Mouse (Mus musculus) lung, embryonic 16.5 days (tissue): ENCODE measurements around the gene Nop56. TPM values are rescaled to one million over a fixed set of nuclear protein-coding genes. Genes with fewer than 3 reads are reported as not detected.

ENCODE experiments used
- ATAC-seq: fragments of 200-750 bp; cut with Nextera tagmentation; 2 replicates; pipeline ENCODE4 v1.8.0; 2017; ENCODE audit warnings: low read depth, mild to moderate bottlenecking, moderate library complexity
- H3K27ac ChIP-seq: fragments of 300-500 bp; sonication (generic); 2 replicates; pipeline ENCODE4 v1.5.1; 2014; ENCODE audit warnings: mild to moderate bottlenecking, control low read depth, low read length
- H3K27me3 ChIP-seq: fragments of 300-500 bp; sonication (generic); 2 replicates; pipeline ENCODE4 v1.6.1; 2014; ENCODE audit warnings: low read depth, low read length, mixed read lengths; ENCODE audit not compliant: control insufficient read depth, insufficient read depth
- H3K36me3 ChIP-seq: fragments of 300-500 bp; sonication (generic); 2 replicates; pipeline ENCODE4 v1.6.1; 2014; ENCODE audit warnings: low read length; ENCODE audit not compliant: control insufficient read depth, insufficient read depth
- H3K4me1 ChIP-seq: fragments of 300-500 bp; sonication (generic); replicated peaks from 2 replicates; pipeline ENCODE4 v1.6.1; 2014; ENCODE audit warnings: low read length, mixed read lengths; ENCODE audit not compliant: control insufficient read depth, insufficient read depth
- H3K4me2 ChIP-seq: fragments of 300-500 bp; sonication (generic); 2 replicates; pipeline ENCODE4 v1.6.1; 2014; ENCODE audit warnings: low read depth, low read length, control low read depth
- H3K4me3 ChIP-seq: fragments of 300-500 bp; sonication (generic); 2 replicates; pipeline ENCODE4 v1.5.1; 2014; ENCODE audit warnings: mild to moderate bottlenecking, low read length, control low read depth
- H3K9ac ChIP-seq: fragments of 300-500 bp; sonication (generic); 2 replicates; pipeline ENCODE4 v1.6.1; 2014; ENCODE audit warnings: low read length, control low read depth
- H3K9me3 ChIP-seq: fragments of 300-500 bp; sonication (generic); 2 replicates; pipeline ENCODE4 v1.6.1; 2016; ENCODE audit warnings: low read length; ENCODE audit not compliant: control insufficient read depth
- WGBS: fragments of 180-500 bp; shearing (Covaris S2); extraction: QIAGEN DNeasy Blood & Tissue Kit; methylation state at CpG from one replicate; pipeline ENCODE4 v1.1.7; 2014; 5-methylcytosine and 5-hydroxymethylcytosine counted together
- polyA plus RNA-seq: library from polyadenylated mRNA; unstranded; fragments of >200 nt; fragmentation: Nextera tagmentation; extraction: Ambion mirVana; gene quantifications from 2 replicates; pipeline ENCODE4 v1.2.1, GENCODE M21; 2015

Gene Nop56
- polyA plus RNA-seq, 1 experiment from 2014 or later, result 233 TPM

DNA sequence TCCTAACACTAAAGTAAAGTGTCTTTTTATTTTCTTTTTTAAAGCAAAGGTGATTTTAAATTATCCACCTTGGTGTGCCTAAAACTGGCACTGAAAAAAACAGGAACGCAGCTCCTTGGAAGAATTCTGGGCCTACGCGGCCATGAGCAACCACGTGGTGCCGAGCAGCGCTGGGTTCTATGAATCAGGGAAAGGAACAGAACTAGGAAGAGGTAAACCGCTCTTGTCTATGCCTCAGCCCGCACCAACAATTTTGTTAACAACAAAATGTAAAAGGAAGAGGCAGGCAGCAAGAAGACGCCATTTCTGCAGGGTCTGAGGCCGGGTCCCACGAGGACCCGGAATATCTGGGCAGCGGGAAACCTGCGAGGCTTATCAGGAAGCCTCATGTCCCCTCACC lies 498 bp upstream of the Nop56 start:
- Histone ChIP-seq H3K9me3 (no peaks in the 10 kb centered on the region), H3K4me1 (peaks cover 17% of the 10 kb centered on the region), H3K4me2 (peak overlapping the region; percentile 96), H3K36me3 (peaks cover 31% of the 10 kb centered on the region), H3K9ac (peak overlapping the region; percentile 96), H3K27me3 (no peaks in the 10 kb centered on the region), H3K4me3 (peak overlapping the region; percentile 99), H3K27ac (peak overlapping the region; percentile 75)
- 3% methylated on average over 14 of the region's 14 CpGs for WGBS
- ATAC-seq, result peak; percentile 15

DNA sequence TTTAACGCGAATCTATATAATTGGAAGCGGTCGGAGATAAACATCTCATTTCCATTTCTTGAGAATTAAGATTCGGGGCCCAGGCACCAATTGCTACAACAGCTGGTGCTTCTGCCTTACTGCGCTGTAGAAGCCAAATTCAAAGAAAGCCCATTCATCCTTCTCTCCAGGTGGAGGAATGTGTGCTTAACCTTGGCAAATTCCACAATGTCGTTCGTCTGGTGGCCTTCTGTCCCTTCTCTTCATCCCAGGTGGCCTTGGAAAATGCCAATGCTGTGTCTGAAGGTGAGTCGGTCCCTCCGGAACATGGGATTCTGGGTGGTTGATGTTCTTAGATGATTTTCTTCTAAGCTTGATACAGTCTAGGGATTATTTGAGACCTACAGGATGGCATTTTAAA lies 632 bp downstream of the Nop56 start:
- H3K27ac ChIP-seq, result peak overlapping the region; percentile 89
- WGBS, result 1% methylated on average over 10 of the region's 10 CpGs

DNA sequence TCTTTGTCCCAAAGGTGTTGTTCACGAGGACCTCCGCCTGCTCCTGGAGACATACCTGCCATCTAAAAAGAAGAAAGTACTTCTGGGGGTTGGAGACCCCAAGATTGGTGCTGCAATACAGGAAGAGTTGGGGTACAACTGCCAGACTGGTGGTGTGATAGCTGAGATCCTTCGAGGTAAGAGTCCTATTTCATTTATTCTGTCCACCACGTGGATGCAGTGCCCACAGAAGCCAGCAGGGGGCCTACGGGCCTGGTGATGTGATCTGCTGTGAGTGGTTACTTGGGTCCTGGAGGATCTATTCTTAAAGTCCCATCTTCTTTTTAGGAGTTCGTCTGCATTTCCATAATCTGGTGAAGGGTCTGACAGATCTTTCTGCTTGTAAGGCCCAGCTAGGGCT lies 1.4 kb downstream of the Nop56 start:
- no peaks in the 10 kb centered on the region for H3K27me3 ChIP-seq
- no peaks in the 10 kb centered on the region for H3K9me3 ChIP-seq
- H3K36me3 ChIP-seq, result peaks cover 39% of the 10 kb centered on the region
- ATAC-seq, result no peak
- peak overlapping the region; percentile 99 for H3K4me3 ChIP-seq
- H3K4me2 ChIP-seq, result peak overlapping the region; percentile 96
- H3K9ac ChIP-seq, result peak overlapping the region; percentile 96
- 40% methylated on average over 6 of the region's 6 CpGs for WGBS
- peaks cover 17% of the 10 kb centered on the region for H3K4me1 ChIP-seq
- no peak overlapping the region for H3K27ac ChIP-seq

More for the DNA sequence above, 632 bp downstream of the Nop56 start:
- Histone ChIP-seq H3K4me3 (peak overlapping the region; percentile 99), H3K27me3 (no peaks in the 10 kb centered on the region), H3K36me3 (peaks cover 35% of the 10 kb centered on the region), H3K4me2 (peak overlapping the region; percentile 96), H3K9ac (peak overlapping the region; percentile 96), H3K4me1 (peaks cover 17% of the 10 kb centered on the region), H3K9me3 (no peaks in the 10 kb centered on the region)
- no peak for ATAC-seq

DNA sequence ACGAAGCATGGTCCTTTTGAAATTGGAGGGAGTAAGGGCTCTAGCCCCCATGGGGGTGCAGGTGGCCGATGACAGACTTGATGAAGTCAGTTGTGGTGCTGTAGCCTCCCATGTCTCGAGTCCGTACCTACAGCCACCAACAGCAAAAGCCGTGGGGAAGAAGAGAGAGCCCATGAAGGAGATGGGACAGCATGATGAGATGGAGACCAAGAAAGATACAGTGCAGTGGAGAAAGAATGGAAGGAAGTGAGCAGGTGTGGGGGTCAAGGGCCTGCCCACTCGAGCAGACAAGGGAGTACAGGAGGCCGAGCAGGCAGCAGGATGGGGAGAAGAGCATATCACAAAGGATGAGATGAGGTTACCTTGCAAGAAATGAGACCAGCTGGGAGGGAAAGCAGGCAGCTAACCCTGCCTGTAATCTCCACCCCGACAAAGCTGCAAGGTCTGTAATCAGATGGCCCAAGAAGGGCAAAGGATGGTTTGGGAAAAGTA lies 5.4 kb downstream of the Nop56 start:
- H3K36me3 ChIP-seq, result peaks cover 49% of the 10 kb centered on the region
- H3K9me3 ChIP-seq, result no peaks in the 10 kb centered on the region
- H3K9ac ChIP-seq, result no peak overlapping the region
- no peak for ATAC-seq
- H3K4me3 ChIP-seq, result no peak overlapping the region
- WGBS, result 43% methylated on average over 8 of the region's 8 CpGs
- H3K4me1 ChIP-seq, result peaks cover 18% of the 10 kb centered on the region
- H3K4me2 ChIP-seq, result no peak overlapping the region
- H3K27me3 ChIP-seq, result no peaks in the 10 kb centered on the region
- no peak overlapping the region for H3K27ac ChIP-seq

DNA sequence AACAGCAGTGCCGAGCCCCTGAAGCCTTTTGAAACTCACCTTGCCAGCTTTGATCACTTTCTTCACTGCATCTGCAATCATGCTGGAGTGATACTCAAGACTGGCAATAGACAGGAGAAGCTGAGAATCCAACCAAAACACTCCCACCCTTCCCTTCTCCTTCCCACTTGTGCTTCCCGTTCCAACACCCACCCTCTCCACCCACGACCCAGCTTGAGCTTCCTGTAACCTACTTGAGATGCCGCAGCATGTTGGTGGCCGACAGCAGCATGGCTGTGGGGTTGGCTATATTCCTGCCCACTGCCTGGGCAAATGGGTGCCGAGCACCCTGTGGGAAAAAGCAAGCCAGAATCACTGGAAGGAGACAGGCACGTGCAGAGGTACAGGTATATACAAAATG lies 6.0 kb downstream of the Nop56 start:
- Histone ChIP-seq H3K27ac (no peak overlapping the region), H3K9me3 (no peaks in the 10 kb centered on the region), H3K36me3 (peaks cover 49% of the 10 kb centered on the region), H3K4me3 (no peak overlapping the region), H3K4me2 (no peak overlapping the region), H3K9ac (no peak overlapping the region), H3K4me1 (peaks cover 17% of the 10 kb centered on the region), H3K27me3 (no peaks in the 10 kb centered on the region)
- 48% methylated on average over 7 of the region's 7 CpGs for WGBS
- no peak for ATAC-seq

DNA sequence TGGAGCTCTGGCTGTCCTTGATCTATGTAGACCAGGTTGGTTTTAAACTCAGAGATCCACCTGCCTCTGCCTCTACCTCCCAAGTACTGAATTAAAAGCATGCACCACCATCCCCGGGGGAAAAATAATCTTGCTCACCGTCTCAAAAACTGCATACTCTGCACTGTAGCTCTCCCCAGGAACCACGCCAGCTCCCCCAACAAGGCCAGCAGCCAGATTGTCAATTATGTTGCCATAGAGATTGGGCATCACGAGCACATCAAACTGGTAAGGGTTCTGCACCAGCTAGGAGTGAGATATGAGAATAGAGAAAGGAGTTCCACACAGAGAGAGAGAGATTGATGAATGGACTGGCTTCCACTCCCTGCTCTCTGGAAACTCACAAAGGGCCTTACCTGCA lies 6.6 kb downstream of the Nop56 start:
- Histone ChIP-seq H3K9me3 (no peaks in the 10 kb centered on the region), H3K4me2 (no peak overlapping the region), H3K27me3 (no peaks in the 10 kb centered on the region), H3K36me3 (peaks cover 44% of the 10 kb centered on the region), H3K9ac (no peak overlapping the region), H3K27ac (no peak overlapping the region), H3K4me1 (peaks cover 11% of the 10 kb centered on the region), H3K4me3 (no peak overlapping the region)
- 65% methylated on average over 4 of the region's 4 CpGs for WGBS
- no peak for ATAC-seq

DNA sequence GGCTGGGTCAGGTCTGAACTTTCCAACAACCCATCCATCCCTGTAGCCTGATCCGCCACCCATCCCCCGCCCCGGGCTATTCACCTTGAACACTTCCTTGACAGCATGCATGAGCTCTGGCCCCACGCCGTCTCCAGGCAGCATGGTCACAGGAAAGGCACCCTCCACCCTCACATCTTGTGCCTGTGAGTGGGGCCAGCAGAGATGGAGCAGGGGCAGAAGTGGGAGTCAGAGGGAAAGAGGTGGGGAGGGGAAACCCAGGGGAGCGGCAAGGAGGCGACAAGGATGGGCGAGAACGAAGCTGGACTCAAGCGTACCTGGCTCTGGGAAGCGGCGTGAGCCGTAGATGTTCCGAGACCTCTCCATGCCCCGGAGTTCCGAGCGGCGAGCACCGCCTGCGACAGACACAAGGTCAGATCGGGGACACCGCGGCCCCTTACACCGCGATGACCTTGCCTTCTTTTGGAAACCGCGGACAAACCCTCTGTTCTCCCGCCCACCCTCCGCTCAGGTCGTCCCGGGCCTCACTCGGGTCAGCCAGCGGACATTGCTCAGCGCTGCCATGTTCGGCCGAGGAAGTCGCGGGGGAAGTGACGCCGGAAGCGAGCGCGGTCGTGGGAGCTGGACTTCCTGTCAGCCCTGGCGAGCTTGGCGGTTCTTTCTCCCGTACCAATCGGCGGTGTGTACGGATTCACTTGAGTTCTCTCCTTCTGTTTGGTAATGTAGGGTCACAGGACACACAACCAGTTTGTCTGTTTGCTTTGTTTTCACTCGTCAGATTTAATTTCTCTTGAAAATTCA lies 9.8 kb downstream of the Nop56 start, which contains the start of gene Idh3b:
TSS of gene Idh3b (minus strand) at position 694 of the 801 bp plus-strand sequence.
- no peaks in the 10 kb centered on the region for H3K27me3 ChIP-seq
- peaks cover 6% of the 10 kb centered on the region for H3K4me1 ChIP-seq
- WGBS, result 0% methylated on average over 51 of the region's 51 CpGs
- H3K9ac ChIP-seq, result peak within 1 kb of the TSS; percentile 84
- H3K4me2 ChIP-seq, result peak within 1 kb of the TSS; percentile 73
- peak within 1 kb of the TSS; percentile 76 for H3K27ac ChIP-seq
- H3K4me3 ChIP-seq, result peak within 1 kb of the TSS; percentile 92
- no peaks in the 10 kb centered on the region for H3K9me3 ChIP-seq
- peaks cover 18% of the 10 kb centered on the region for H3K36me3 ChIP-seq
- ATAC-seq, result peak; percentile 92

DNA sequence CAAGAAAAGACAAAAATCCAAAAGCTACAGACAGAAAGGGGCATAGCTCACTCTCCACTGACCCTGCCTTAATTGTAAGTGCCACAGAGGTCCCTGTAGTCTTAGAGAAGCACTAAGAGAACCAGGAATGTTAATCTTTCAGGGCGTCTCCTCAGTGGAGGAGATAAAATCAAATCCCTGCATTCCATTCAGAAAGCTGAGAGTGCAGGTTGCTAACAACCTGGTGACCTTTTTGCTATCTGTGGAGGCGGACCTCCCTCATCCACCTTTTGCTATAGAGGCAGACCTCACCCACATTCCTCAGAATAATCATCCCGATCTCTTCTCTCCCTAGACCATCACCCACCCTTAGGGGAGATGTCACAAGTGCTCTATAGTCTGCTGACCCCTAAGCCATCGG lies 14.9 kb downstream of the Nop56 start:
- Histone ChIP-seq H3K36me3 (no peaks in the 10 kb centered on the region), H3K9me3 (no peaks in the 10 kb centered on the region), H3K4me1 (no peaks in the 10 kb centered on the region), H3K9ac (no peak overlapping the region), H3K4me3 (no peak overlapping the region), H3K27ac (no peak overlapping the region), H3K4me2 (no peak overlapping the region), H3K27me3 (peaks cover 15% of the 10 kb centered on the region)
- ATAC-seq, result no peak
- 42% methylated on average over 4 of the region's 4 CpGs for WGBS

DNA sequence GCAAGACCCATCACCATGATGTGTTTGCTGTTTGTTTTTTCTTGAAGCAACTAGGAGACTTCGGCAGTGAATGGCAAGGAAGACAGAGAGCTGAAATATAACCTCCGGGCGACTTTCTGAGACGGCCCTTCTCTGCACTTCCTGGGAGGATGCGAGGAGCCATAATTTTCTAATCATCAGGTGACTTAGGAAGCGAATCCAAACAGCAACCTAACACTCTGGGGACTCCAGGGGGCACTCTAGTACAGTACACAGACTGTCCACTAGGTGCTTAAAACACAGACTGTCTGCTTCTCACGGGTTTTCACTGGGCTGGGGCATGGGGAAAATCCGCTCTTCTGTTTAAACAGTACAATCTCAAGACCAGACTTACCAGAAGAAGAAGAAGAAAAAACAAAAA lies 17.2 kb downstream of the Nop56 start:
- H3K9ac ChIP-seq, result no peak overlapping the region
- 4% methylated on average over 8 of the region's 8 CpGs for WGBS
- ATAC-seq, result 0 out of 2 replicates have a peak, but pooled peaks have one; percentile 13
- H3K4me2 ChIP-seq, result no peak overlapping the region
- no peaks in the 10 kb centered on the region for H3K36me3 ChIP-seq
- H3K27me3 ChIP-seq, result peaks cover 27% of the 10 kb centered on the region
- H3K27ac ChIP-seq, result no peak overlapping the region
- peaks cover 11% of the 10 kb centered on the region; the same call in 1 of the 2 replicates for H3K4me1 ChIP-seq
- H3K9me3 ChIP-seq, result no peaks in the 10 kb centered on the region
- no peak overlapping the region for H3K4me3 ChIP-seq
